Mouse (Mus musculus) cerebellum, postnatal 36 days (tissue): ENCODE data around the gene Ccdc141.

ENCODE experiments used
- DNase-seq, 2 experiments: peaks; one replicate each; pipeline ENCODE4 v3.0.0; 2021 to 2022; ENCODE audit warnings: mixed read lengths in 2 of 2

The Ccdc141 gene

GRCm38 (mm10) chr2:77173821-77174220 lies 3.4 kb upstream of the Ccdc141 start:
- no peak for DNase-seq

- DNase-seq, result no peak
These were observed 2.9 kb upstream of the Ccdc141 start for GRCm38 (mm10) chr2:77173366-77173765.

- DNase-seq, result no peak
These were observed 1.8 kb upstream of the Ccdc141 start for GRCm38 (mm10) chr2:77172241-77172671.

- no peak for DNase-seq
These were observed 1.2 kb upstream of the Ccdc141 start for GRCm38 (mm10) chr2:77171444-77172240.

DNA sequence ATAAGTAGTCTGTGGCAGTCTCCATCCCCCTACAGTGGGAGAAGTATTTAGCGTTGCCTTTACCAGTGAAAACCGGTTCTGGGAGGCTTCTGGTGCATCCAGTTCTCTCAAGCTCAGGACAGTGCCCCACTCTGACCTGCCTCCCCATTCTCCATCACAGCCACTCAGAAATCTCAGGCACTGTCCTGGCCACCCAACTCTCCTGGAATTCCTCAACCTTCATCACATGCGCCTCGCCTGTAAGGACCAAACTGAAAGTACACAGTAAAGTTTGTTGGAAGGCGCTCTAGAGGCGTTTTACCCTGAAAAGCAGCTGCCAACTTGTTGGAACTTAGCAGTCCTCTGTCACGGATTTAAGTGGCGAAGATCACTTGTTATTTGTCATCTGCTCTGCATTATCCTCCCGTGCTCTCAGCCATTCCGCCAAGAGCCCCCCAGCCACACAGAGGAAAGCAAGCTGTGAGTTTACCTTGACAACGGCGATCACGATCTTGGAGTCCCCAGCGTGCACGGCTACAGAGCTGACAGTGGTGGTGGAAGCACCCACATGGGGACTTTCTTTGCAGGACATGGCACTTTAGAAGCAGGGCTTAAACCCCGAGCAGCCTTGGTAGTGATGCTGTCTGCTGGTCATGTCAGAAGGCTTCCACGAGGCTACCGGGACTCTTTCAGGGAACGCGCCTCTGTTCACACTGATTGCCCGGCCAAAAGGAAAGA lies 362 bp downstream of the Ccdc141 start:
- DNase-seq, result peak in 1 of 2 experiments; percentile 12

DNA sequence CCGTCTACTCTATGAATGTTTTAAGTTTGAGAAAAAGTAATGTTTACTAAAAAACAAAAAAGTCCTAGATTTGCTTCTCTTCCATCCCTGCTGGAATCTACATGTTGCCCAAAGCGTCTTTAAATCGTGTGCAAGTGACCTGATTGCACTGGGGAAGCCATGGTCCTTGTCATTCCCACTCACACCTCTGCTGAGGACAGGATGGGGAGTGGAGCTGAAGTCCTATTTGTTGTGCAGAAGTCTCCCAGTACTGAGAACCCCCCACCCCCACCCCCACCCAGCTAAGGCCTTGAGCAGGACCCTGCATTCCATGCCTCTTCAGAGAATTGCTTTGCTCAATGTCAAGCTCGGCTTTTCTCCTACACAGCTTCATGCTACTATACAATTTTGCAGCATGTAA lies 1.2 kb downstream of the Ccdc141 start:
- DNase-seq, result no peak

DNA sequence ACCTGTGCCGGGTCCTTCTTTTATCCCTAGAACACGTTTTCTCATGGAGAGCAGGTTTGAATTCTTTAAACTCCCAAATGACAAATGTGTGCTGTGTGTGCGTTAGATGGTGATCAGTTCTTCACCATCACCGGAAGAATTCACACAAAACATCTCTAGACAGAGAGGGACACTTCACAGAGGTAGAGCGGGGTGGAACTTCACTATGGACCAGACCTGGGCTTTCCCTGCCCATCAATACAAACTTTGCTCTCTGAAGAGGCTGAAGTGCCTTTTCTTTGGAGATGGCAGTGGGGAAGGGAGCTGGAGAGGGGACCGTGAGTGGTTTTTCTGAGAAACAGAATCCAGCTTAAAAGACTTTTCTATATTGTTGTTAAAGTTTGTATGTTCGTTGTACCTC lies 1.7 kb downstream of the Ccdc141 start:
- no peak for DNase-seq

DNA sequence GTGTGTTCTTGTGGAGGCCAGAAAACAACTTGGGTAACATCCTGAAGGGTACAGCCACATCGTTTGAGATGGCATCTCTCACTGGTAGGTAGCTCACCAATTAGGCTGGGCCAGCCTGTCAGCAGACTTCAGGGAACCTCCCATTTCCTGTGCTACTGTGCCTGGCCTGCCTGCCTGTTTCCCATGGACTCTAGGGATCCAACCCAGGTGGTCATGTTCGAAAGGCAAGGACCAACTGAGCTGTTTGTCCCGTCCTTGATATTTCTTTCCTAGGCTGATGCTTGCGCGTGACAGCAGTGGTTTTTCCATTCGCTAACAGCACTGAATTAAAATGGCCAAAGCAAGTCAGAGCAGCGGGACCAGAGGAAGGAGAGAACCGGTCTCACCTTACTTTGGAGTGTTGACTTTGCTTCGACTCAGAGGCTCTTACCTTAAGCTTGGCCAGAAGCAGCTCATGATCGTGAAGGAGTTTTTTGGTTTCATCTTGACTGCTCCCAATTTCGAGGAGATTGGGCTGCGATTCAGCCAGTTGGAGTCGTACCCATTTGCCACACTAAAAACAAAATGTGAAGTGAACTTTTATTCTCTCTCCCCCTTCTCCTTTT lies 2.3 kb downstream of the Ccdc141 start:
- DNase-seq, result no peak

DNA sequence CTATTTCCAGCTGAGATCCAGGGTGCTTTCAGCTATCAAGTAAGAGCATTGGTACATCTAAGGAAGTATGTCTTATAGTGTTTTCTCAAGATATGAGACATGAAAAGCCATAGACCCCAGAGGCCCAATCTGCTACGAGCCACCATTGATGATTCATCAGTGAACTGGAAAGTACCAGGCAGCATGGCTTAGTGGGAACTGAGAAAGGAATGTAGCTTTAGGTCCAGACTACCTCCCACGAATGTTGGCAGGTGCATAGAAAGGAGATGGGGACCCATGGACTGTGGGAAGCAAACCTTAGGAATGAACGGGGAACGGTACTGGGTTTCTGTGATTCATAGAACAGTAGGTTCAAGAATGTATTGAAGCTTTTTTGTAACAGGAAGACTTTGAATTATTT lies 4.1 kb downstream of the Ccdc141 start:
- DNase-seq, result no peak

DNA sequence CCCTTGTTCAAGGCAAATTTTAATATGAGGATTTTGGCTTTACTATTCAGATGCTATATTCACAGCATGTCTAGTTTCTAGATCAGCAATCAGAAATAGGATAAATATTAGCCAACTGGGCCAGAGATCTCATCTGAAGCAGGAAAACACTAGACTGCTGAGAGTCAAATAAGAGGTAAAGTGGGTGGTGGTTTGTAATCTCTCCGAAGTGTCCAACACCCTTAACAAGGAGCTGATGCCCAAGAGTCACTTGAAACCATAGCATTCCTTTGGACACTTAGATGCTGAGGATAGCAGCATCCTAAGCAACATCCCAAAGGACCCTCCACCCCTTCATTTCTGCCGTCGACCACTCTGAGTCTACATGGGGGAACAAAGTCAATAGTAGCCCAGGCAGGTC lies 5.8 kb downstream of the Ccdc141 start:
- no peak for DNase-seq

DNA sequence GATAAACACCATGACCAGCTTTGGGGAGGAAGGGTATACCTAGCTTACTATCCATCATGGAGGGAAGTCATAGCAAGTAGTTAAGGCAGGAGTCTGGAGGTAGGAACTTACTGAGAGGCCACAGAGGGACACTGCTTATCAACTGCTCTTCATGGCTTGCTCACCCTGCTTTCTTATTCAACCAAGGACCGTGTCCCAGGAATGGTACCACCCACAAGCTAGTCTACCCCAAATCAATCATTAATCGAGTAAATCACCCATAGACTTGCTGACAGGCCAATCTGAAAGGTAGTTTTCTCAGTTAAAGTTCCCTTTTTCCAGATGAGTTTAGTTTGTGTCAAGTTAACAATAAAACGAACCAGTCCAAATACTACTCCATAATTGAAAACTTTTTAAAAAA lies 7.1 kb downstream of the Ccdc141 start:
- DNase-seq, result no peak

- DNase-seq, result no peak
These were observed 8.3 kb downstream of the Ccdc141 start for GRCm38 (mm10) chr2:77162135-77162534.

DNA sequence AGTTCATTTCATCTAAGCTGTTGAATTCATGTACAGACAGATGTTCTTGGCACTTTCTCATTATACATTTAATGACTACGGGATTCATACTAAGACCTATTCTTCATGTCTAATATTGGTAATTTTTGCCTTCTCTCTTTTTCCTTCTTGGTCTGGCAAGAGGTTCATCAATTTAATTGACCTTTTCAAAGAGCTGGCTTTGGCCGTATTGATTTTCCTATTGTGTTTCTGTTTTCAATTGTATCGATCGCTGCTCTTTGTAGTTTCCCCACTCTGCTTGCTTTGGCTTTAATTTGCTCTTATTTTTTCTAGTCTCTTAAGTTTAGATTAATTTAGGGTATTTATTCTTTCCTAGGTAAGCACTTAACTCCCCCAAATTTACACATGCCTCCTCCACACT lies 12.9 kb downstream of the Ccdc141 start:
- no peak for DNase-seq

GRCm38 (mm10) chr2:77154080-77154479 lies 16.4 kb downstream of the Ccdc141 start:
- no peak for DNase-seq

DNA sequence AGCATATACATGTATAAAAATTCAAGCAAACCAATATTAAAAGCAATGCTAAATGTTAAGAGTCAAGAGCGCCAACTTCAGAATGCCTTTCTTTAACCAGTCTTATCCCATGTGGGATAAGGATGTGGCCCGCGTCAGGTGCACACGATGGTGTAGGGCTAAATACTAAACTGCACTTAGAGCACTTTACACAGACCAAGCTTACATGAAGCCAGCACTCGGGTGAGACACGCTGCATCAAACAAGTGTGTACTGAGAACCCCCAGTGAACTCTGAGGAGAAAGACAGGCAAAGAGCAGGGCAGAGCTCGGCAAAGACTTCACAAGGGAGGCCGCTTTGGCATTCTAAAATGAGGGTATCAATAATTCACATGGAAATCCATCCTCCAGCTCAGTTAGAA lies 19.2 kb downstream of the Ccdc141 start:
- DNase-seq, result no peak

DNA sequence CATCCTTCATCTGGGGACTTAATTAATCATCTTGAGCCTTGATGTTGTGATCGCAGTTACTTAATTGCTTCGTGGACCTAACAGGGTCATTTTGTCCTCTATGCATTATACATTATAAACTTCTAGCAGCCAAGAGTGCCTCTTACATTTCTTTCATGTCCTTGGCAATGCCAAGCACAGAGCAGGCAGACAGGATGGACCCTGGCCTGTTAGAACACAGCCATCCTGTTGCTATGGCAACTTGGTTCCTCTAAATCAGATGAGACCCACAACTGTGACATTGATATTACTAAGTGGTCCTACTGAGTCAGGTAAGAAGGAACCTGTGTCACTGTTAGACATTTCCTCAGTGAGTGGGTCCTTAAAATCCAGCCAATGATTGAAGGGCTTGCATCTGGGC lies 20.9 kb downstream of the Ccdc141 start:
- no peak for DNase-seq

DNA sequence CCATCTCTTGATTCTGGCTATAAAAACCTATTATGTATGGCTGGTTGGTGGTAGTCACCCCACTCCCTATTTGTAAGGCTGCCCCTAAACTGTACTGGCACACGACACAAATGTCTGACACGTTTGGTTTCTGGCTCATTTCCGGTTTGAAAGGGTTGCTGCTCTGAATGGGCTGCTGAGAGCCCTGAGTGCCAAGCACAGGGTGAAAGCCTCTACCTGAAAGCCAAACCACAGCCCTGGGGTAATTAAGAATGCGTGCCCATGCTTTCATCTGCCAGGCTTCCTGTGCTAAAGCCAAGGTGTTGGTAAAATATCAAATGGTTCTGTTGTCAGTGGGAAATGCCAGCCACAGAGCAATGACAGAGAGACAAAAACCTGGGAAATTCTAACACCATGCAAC lies 22.2 kb downstream of the Ccdc141 start:
- no peak for DNase-seq

DNA sequence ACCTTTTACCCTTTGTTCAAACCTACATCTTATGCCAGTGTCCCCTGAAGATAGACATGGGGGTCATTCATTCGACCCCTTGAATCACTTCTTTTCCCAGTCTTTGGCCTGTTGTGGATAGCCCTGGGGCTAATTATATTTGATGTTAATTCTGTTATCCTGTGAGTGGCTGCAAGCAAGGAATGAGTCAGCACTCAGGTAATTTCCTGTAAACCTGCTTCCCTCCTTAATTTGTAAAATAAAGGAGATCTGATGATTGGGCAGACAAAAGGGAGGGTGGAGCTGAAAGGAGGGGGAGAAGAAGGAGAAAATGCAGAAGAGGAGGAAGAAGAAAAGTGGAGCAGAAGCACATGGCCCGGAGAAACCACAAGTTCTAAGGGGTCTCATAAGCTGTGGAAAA lies 23.5 kb downstream of the Ccdc141 start:
- no peak for DNase-seq

DNA sequence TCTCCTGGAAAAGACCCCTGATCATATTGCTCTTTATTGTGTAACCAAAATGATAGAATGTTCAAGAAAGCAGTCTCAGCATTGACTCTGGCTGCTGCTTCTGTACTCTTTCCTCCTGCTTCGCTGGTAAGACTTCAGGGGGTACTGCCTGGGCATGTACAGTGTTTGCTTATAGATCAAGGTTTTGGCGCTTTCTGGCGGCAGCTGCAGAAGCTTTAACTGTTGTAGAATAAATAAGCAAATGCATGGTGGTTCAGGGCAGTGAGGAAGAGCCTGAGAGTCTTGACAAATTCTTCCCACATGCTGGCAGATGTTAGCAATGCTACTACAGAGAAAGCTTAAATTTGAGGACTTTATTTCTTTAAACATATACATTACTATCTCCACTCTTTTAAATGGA lies 24.1 kb downstream of the Ccdc141 start:
- no peak for DNase-seq

DNA sequence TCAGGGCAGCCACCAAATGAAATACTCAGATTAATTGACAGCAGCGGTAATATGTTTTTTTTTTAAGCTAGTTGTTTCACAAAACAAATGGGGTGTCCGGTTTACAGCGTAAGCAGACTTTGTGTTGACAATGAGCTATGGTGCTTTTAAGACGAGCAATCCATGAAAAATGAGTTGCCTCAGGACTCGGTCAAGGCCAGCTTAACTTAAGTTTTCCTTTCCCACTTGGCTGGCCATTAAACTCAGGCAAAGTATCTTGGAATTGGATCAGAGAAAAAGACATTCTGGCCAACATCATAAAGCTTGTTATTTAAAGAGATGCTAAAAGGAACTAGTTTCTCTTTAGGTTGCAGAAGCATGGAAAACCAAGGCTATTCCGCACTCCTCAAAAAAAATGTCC lies 26.9 kb downstream of the Ccdc141 start:
- DNase-seq, result no peak

DNA sequence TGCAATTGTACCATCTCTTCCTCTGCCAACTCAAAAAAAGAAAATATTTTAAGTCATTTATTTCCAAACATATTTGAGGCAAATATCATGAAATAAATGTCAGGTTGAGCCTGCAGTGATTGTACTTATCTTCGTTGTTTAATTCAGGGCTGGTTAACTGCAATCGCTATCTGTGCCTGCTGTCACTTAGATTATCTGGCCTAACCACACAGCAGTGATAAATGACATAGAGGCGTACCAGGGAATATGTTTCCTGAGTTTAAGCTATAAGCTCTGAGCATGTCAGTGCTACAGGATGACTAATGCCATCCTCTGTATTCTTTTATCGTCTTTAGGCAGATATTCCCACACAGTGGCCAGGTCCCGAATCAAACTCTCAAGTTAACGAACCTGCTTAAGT lies 31.6 kb downstream of the Ccdc141 start:
- DNase-seq, result no peak

DNA sequence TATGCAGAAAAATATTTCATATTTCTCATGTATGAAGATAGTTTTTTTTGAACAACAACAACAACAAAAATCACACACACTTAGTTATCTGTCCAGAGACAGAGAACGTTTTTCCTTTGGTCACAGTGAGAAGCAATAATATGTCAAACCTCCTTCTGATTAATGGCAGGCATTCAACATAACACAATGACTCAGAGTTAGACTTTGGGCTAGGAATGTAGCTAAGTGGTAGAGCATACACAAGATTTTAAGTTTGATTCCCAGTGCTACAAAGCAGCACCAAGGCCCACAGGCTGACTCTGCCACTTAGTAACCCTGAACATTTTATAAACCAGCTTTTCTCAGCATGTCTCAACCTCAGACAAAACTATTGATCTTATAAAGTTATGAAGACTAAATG lies 35.5 kb downstream of the Ccdc141 start:
- no peak for DNase-seq

DNA sequence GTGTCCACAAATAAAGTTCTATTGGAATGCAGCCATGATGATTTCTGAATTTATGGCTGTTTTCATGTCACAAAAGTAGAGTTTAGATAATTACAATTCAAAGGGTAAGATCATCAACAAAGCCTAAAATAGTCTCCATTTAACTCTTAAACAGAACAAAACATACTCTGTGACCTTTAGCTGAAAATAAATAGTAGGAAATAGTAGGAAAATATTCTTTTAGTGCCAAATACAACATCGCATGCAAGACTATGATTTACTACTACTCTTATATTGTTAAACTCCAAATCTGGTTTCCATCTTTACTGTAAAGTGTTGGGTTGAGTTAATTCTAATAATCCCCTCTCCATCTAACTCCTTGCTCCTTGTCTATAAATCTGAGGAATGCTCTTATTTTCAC lies 37.0 kb downstream of the Ccdc141 start:
- no peak for DNase-seq

GRCm38 (mm10) chr2:77126939-77127338 lies 43.5 kb downstream of the Ccdc141 start:
- no peak for DNase-seq
